Mouse (Mus musculus): ENCODE data around the gene Prox2.

DNA sequence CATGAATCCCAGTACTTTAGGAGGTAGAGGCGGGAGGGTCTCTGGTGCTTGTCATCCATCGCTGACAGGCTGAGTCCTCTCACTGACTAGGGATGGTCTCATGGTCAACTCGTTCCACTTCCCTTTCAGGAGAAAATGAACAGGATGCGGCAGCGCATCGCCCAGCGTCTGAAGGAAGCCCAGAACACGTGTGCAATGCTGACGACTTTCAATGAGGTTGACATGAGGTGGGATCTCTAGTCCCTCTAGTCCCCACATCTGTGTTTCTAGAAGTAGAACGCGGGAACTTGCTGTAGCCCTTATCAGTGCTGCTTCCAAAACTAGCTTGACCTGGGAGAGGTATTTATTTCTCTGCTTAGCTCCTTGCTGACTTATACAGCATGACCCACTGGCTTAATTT lies 13.1 kb upstream of the Prox2 start:
- no peak for TF ChIP-seq CTCF (IDR thresholded peaks at IDR 0.05; ENCODE audit: borderline replicate concordance, control insufficient read depth, extremely low read depth, insufficient read depth, low read length, poor library complexity)
- TF ChIP-seq POLR2A (IDR thresholded peaks at IDR 0.05; ENCODE audit: control insufficient read depth, extremely low read depth, insufficient read depth, low read length, poor library complexity): no peak
